Mouse (Mus musculus) CH12.LX (cell line): ENCODE measurements around the gene Rhbdf2.

ENCODE experiments used
- CHD2 ChIP-seq: IDR thresholded peaks from 2 replicates; pipeline ENCODE4 v1.6.1; 2011; ENCODE audit warnings: low read length, improper control_type of control experiment
- CTCF ChIP-seq, 2 experiments: IDR thresholded peaks in 1 of 2; conservative IDR thresholded peaks in 1 of 2; 2 replicates each; pipeline ENCODE4 v1.5.1; 2011 to 2012; ENCODE audit warnings: low read depth in 2 of 2, low read length in 2 of 2, improper control_type of control experiment in 1 of 2, inconsistent platforms in 1 of 2, mild to moderate bottlenecking in 1 of 2, moderate library complexity in 1 of 2
- E2F4 ChIP-seq: IDR thresholded peaks from 2 replicates; pipeline ENCODE4 v1.6.1; 2011; ENCODE audit warnings: low read depth, low read length, improper control_type of control experiment; ENCODE audit not compliant: insufficient replicate concordance
- MAX ChIP-seq: IDR thresholded peaks from 2 replicates; pipeline ENCODE4 v1.6.1; 2011; ENCODE audit warnings: low read length, improper control_type of control experiment
- MAZ ChIP-seq: IDR thresholded peaks from 2 replicates; pipeline ENCODE4 v1.6.1; 2012; ENCODE audit warnings: low read depth, mild to moderate bottlenecking, inconsistent platforms, low read length, improper control_type of control experiment, moderate library complexity
- NRF1 ChIP-seq: IDR thresholded peaks from 2 replicates; pipeline ENCODE4 v1.6.1; 2014; ENCODE audit warnings: low read depth, mild to moderate bottlenecking, inconsistent platforms, low read length, improper control_type of control experiment, moderate library complexity
- POLR2AphosphoS2 ChIP-seq: IDR thresholded peaks from 2 replicates; pipeline ENCODE4 v1.6.1; 2011; ENCODE audit warnings: low read depth, low read length, improper control_type of control experiment
- RAD21 ChIP-seq: IDR thresholded peaks from 2 replicates; pipeline ENCODE4 v1.6.1; 2011; ENCODE audit warnings: low read depth, mild to moderate bottlenecking, low read length, improper control_type of control experiment, moderate library complexity
- UBTF ChIP-seq: IDR thresholded peaks from 2 replicates; pipeline ENCODE4 v1.6.1; 2012; ENCODE audit warnings: low read depth, mild to moderate bottlenecking, inconsistent platforms, low read length, improper control_type of control experiment, moderate library complexity
- USF2 ChIP-seq: conservative IDR thresholded peaks from 2 replicates; pipeline ENCODE4 v1.6.1; 2011; ENCODE audit warnings: low read depth, low read length, improper control_type of control experiment
- ZMIZ1 ChIP-seq: IDR thresholded peaks from 2 replicates; pipeline ENCODE4 v1.6.1; 2012; ENCODE audit warnings: low read depth, mild to moderate bottlenecking, inconsistent platforms, low read length, improper control_type of control experiment

- peak; percentile 89 to 99 for TF ChIP-seq CTCF (conservative IDR thresholded peaks at IDR 0.05 in 1 of 2, IDR thresholded peaks at IDR 0.05 in 1 of 2; ENCODE audit: low read depth in 2 of 2, low read length in 2 of 2)
- TF ChIP-seq ZMIZ1 = no peak
- no peak; the same call in 1 of the 2 replicates for TF ChIP-seq MAX
- TF ChIP-seq MAZ = peak; percentile 93
- TF ChIP-seq USF2 = no peak
- TF ChIP-seq UBTF = no peak
- TF ChIP-seq NRF1 = peak; percentile 26; the same call in 1 of the 2 replicates
- no peak for TF ChIP-seq POLR2AphosphoS2
- TF ChIP-seq E2F4 = no peak
- no peak; the same call in none of the 2 replicates for TF ChIP-seq RAD21
- TF ChIP-seq CHD2 = no peak
Observed at GRCm38 (mm10) chr11:116642681-116643578, 16.1 kb upstream of the Rhbdf2 start.
